Mouse (Mus musculus): ENCODE data around the gene Sirt4.

The Sirt4 gene

DNA sequence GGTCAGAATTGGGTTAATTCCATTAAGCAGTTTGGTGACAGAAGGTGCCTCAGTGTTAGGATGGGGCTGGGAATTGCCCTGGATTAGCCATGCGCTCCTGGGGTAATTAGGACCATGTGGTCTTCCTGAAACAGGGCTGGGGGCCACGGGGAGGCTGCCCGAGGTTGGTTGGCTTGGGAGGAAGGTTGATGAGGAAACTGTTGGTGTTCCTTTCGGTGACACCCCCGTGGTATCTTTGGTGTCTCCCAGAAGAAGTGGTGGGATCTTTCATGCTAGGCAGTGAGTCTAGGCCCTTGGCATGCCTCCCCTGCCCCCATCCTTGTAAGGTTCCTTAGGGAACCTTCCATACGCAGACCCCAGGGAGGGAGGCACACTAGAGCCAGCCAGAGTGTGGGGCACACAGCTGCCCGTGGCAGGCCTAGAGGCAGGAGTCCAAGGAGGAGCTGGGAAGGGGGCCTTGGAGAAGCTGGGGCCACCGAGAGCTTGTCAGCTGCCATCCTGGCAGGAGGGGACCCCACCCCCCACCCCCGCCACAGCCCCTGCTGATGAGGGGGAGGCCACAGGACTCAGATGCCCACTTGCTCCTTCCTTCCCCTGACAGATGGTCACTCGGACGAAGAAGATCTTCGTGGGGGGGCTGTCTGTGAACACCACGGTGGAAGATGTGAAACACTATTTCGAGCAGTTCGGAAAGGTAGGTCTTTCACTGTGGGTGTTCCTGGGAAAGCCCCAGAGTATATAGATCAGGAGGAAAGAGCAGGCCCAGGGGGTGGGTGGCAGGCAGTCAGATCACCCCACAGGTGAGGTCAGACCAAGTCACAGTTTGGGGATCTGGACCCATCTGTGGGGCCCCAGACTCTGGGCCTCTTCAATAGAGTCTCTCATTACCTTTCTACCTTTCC lies 49.4 kb downstream of the Sirt4 start:
- no peak for DNase-seq (ENCODE audit: low spot score in 2 of 2)

DNA sequence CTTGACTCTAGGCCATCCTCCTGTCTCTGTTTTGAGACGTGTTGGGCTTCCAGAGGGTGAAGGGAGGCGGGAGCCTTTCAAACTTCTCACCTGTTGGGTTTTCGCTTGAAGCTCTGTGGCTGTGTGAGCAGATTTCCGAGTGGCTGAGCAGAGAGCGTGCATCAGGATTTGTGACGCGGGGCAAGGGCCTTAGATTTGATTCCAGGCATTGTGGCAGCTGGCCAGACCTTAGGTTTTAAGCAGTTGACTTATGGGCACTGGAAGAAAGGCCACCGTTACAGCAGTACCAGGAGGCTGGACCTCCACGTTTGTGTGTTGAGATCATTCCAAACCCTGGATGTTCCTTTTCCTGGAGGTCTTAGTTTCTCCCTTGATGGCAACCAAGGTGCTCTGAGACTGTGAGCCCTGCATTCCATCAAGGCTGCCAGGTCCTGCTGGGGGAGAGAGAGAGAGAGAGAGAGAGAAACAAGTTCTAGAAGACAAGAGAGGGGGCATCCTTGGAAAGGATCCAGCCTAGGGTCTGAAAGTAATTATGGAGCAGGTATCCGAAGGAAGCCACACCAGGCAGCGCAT lies 50.2 kb downstream of the Sirt4 start:
- DNase-seq (ENCODE audit: low spot score in 2 of 2): no peak

DNA sequence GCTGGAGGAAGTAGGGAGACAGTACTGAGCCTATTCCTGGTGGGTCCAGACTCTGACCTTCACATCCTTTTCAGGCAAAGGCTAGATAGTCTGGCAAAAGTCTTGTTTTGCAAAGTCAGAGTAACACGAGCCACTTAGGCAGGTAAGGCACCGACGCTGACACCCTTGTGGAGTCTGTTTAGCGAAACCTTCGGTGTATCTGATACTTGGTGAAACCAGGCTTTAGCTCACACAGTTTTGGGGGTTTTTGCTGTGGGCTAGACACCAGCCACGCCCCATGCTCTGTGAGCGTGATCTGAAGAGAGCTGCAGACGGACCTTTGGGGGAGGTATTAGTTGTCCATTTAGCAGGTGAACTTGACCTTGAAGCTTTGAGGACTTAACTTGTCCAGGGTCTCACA lies 51.3 kb downstream of the Sirt4 start:
- DNase-seq (ENCODE audit: low spot score in 2 of 2): no peak

DNA sequence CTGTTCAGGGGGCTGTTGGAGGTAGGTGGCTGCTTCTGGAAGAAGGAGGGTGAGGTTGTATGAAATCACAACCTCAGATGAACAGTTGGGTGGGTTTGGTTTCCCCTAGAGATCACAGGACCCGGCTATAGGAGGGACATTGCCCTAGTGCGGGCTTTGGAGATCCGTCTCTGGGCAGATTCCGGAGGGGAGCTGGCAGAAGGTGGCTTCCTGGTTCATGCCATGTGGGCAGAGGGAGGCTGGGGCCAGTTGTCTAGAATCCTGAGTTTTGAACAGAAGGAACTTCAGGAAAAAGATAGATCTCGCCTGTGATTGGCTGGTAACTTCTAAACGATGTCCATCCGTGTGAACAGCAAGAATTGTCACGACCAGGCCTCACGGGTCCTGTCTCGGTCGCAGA lies 52.1 kb downstream of the Sirt4 start:
- no peak for DNase-seq (ENCODE audit: low spot score in 2 of 2)

GRCm38 (mm10) chr5:115431898-115432259 lies 52.6 kb downstream of the Sirt4 start:
- no peak for DNase-seq (ENCODE audit: low spot score in 2 of 2)

- DNase-seq (ENCODE audit: low spot score in 2 of 2): no peak
Observed at GRCm38 (mm10) chr5:115431061-115431897, 53.2 kb downstream of the Sirt4 start.

DNA sequence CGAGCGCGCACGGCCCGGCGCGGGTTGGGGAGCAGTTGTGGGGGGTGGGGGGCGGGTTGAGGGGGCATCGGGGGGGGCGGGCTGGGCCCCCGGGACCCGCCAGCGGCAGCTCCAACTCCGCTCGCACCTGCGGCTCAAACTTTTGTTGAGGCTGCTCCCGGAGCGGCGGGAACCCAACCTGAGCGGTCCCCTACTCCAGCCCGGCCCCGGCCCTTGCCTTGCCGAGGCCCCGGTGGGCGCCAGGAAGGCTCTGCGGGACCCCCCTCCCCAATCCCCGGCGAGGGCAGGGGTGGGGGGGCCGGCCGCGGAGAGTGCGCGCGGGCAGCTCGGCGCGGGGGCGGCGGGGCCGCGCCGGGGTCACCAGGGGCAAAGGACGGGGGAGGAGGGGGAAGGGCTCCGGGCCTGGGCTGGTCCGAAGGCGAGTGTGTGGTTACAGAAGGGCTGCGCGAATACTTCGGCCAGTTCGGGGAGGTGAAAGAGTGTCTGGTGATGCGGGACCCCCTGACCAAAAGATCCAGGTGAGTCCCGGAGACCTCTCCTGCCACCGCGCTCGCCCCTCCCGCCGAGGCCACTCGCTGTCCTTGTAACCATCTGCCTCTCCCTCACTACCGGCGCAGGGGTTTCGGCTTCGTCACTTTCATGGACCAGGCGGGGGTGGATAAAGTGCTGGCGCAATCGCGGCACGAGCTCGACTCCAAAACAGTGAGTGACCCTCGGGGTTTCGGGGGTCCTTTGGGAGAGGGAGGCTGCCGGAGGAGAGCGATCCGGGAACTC lies 54.2 kb downstream of the Sirt4 start:
- DNase-seq (ENCODE audit: low spot score in 2 of 2): no peak

GRCm38 (mm10) chr5:115429359-115430186 lies 55.0 kb downstream of the Sirt4 start, which contains the start of gene Msi1:
Gene Msi1 (plus strand): TSS chr5:115429599.
- no peak for DNase-seq (ENCODE audit: low spot score in 2 of 2)

DNA sequence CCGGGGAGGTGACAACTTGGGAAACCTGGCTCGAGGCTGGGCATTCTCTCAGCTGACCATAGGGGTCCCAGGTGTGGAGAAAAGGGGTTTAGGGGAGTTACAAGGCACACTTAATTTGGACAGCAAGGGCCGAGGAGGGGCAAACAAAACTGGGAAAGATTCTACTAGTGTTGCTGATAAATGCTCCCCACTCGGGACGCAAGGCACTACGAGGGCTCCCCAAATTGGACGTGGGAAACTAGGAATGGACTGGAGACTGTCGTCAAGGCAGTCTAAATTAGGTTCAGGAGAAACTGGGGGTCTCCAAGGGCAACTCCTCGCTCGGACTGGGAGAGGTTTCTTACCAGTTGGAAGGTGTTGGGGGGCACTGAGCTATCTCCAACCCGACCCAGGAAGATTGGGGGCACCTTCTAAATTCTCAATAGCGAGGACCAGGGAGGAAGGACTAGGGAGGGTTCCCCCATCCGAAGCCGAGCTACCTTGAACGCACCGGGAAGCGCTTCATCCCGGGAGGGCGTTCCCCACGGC lies 55.6 kb downstream of the Sirt4 start:
- DNase-seq (ENCODE audit: low spot score in 2 of 2): no peak

Measured in frontal cortex, postnatal 25 days (tissue).